Mouse (Mus musculus): ENCODE measurements around the gene Snapc3. TPM values are rescaled to one million over a fixed set of nuclear protein-coding genes. Genes with fewer than 3 reads are reported as not detected.

Gene Snapc3
- total and polyA plus RNA-seq, 3 experiments: 12.0 to 16.9 TPM; not detected in 1

DNA sequence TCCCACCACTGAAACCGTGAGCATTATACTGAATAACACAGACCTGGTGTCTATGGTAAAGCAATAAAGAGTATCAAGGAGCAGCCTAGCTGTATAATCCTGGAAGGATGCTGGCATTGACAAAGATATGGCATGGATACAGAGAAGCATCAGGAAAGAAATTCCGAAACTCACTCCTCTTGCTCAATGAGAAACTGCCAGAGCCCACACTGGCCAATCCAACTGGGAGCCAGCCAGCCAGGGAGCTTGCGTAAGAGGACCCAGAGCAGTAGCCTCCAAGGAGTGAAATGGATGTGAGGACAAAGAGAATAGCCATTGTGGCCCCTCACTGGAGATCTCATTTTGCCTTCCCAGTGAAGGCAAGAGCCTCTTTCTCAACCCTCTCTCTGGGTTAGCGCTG lies 21.2 kb upstream of the Snapc3 start:
- H3K79me2 ChIP-seq (ENCODE audit: control insufficient read depth, insufficient read depth, low read length, poor library complexity): no peaks in the 10 kb centered on the region
- TF ChIP-seq POLR2A (IDR thresholded peaks at IDR 0.05; ENCODE audit: control insufficient read depth in 1 of 2, insufficient read depth in 1 of 2, low read depth in 1 of 2, low read length in 2 of 2, poor library complexity in 1 of 2) (no peak), EP300 (IDR thresholded peaks at IDR 0.05; ENCODE audit: low read depth in 1 of 2, low read length in 2 of 2) (no peak), USF1 (IDR thresholded peaks at IDR 0.05; ENCODE audit: low read depth, low read length) (no peak)
- no peaks in the 10 kb centered on the region; a peak in 1 of 4 replicates for H3K27me3 ChIP-seq (ENCODE audit: control insufficient read depth in 1 of 2, insufficient read depth in 2 of 2, low read length in 2 of 2)
- H3K4me1 ChIP-seq (ENCODE audit: control insufficient read depth in 1 of 2, insufficient read depth in 2 of 2, low read length in 2 of 2): peaks cover 2 to 4% of the 10 kb centered on the region in 2 experiments; a peak in 3 of 4 replicates
- H3K36me3 ChIP-seq (ENCODE audit: control insufficient read depth in 1 of 2, insufficient read depth in 2 of 2, low read length in 2 of 2): peaks cover 0 to 10% of the 10 kb centered on the region in 2 experiments; a peak in 2 of 4 replicates
- no peak overlapping the region for H3K27ac ChIP-seq (ENCODE audit: control insufficient read depth, low read depth, low read length)
- no peak for DNase-seq (ENCODE audit: low read depth, low spot score)
- H3K9ac ChIP-seq (ENCODE audit: control insufficient read depth, low read depth, low read length, poor library complexity, severe bottlenecking): no peak overlapping the region
- H3K4me3 ChIP-seq (ENCODE audit: control insufficient read depth in 1 of 2, insufficient read depth in 1 of 2, low read depth in 2 of 2, low read length in 2 of 2): no peak overlapping the region
- no peaks in the 10 kb centered on the region for H3K9me3 ChIP-seq (replicated peaks; ENCODE audit: insufficient read depth, low read length)

DNA sequence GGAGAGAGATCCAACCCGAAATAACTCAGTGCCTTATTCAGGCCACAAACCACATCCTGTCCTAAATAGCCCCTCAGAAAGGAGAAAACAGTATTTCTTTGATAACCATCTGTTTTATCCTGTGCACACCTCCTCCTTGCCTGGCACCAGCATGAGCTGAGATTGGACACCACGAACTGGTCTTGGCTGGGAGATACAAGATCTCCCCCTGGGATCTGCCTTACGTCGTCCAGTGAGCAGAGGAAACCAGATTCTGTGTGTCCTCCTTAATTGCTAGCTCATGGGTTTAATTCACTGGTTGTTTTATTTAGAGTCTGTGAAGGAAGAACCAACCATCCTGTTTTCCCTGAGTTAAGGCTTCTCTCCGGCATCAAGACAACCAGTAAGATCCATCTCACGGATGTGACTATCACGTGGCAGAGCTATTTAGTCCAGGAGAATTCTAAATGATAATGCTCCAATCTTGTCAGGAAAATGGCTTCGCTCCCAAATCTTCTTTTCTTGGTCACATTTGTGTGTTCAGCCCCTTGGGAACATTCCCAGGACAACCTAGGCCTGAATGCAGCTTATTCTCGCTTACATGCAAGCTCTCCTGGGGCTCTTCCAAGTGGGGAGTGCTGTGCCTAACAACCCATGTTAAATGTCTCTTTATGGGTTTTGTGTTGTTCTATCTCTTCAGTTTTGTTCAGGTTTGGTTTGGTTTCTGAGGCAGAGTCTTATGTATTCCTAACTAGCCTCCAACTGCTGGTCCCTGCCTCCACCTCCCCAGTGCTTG lies 20.3 kb upstream of the Snapc3 start:
- no peak for TF ChIP-seq MAZ (IDR thresholded peaks at IDR 0.05; ENCODE audit: low read depth, low read length)
- no peak for TF ChIP-seq CHD1 (IDR thresholded peaks at IDR 0.05; ENCODE audit: low read depth, low read length)
- no peak for TF ChIP-seq TAL1 (IDR thresholded peaks at IDR 0.05; ENCODE audit: low read length)
- TF ChIP-seq TCF12 (IDR thresholded peaks at IDR 0.05; ENCODE audit: low read depth, low read length): no peak
- TF ChIP-seq NELFE (IDR thresholded peaks at IDR 0.05; ENCODE audit: low read depth, low read length): no peak
- no peak for TF ChIP-seq KAT2A (conservative IDR thresholded peaks at IDR 0.05; ENCODE audit: low read depth, low read length)
- no peak for TF ChIP-seq BHLHE40 (IDR thresholded peaks at IDR 0.05; ENCODE audit: borderline replicate concordance, low read depth, low read length)
- TF ChIP-seq RAD21 (IDR thresholded peaks at IDR 0.05; ENCODE audit: low read depth, low read length): no peak
- TF ChIP-seq CTCF (IDR thresholded peaks at IDR 0.05 in 2 of 3, conservative IDR thresholded peaks at IDR 0.05 in 1 of 3; ENCODE audit: control insufficient read depth in 1 of 3, insufficient read depth in 1 of 3, low read depth in 2 of 3, low read length in 3 of 3, poor library complexity in 1 of 3, severe bottlenecking in 1 of 3): no peak
- no peak for TF ChIP-seq EP300 (IDR thresholded peaks at IDR 0.05; ENCODE audit: low read depth in 1 of 2, low read length in 2 of 2)
- no peak for TF ChIP-seq JUND (IDR thresholded peaks at IDR 0.05; ENCODE audit: low read depth, low read length)
- no peak for TF ChIP-seq POLR2A (IDR thresholded peaks at IDR 0.05; ENCODE audit: control insufficient read depth in 1 of 2, insufficient read depth in 1 of 2, low read depth in 1 of 2, low read length in 2 of 2, poor library complexity in 1 of 2)
- TF ChIP-seq E2F4 (IDR thresholded peaks at IDR 0.05; ENCODE audit: borderline replicate concordance, low read depth, low read length): no peak
- no peak for TF ChIP-seq SIN3A (IDR thresholded peaks at IDR 0.05; ENCODE audit: low read length)
- no peak for TF ChIP-seq TBP (IDR thresholded peaks at IDR 0.05; ENCODE audit: low read depth, low read length)
- no peak for TF ChIP-seq MAX (IDR thresholded peaks at IDR 0.05; ENCODE audit: low read length)
- no peak for TF ChIP-seq SMC3 (IDR thresholded peaks at IDR 0.05; ENCODE audit: low read depth, low read length)
- TF ChIP-seq ZNF384 (IDR thresholded peaks at IDR 0.05; ENCODE audit: low read depth, low read length): no peak
- H3K27ac ChIP-seq (ENCODE audit: control insufficient read depth, low read depth, low read length): no peak overlapping the region
- no peaks in the 10 kb centered on the region; a peak in 1 of 4 replicates for H3K27me3 ChIP-seq (ENCODE audit: control insufficient read depth in 1 of 2, insufficient read depth in 2 of 2, low read length in 2 of 2)
- peaks cover 4 to 8% of the 10 kb centered on the region in 2 experiments; a peak in 3 of 4 replicates for H3K4me1 ChIP-seq (ENCODE audit: control insufficient read depth in 1 of 2, insufficient read depth in 2 of 2, low read length in 2 of 2)
- peaks cover 0 to 15% of the 10 kb centered on the region in 2 experiments; a peak in 2 of 4 replicates for H3K36me3 ChIP-seq (ENCODE audit: control insufficient read depth in 1 of 2, insufficient read depth in 2 of 2, low read length in 2 of 2)
- no peak overlapping the region for H3K9ac ChIP-seq (ENCODE audit: control insufficient read depth, low read depth, low read length, poor library complexity, severe bottlenecking)
- H3K79me2 ChIP-seq (ENCODE audit: control insufficient read depth, insufficient read depth, low read length, poor library complexity): no peaks in the 10 kb centered on the region
- no peak for DNase-seq (ENCODE audit: low read depth, low spot score)
- no peak overlapping the region for H3K4me3 ChIP-seq (ENCODE audit: control insufficient read depth in 1 of 2, insufficient read depth in 1 of 2, low read depth in 2 of 2, low read length in 2 of 2)
- H3K9me3 ChIP-seq (replicated peaks; ENCODE audit: insufficient read depth, low read length): no peaks in the 10 kb centered on the region
